In genomic region chr4:148900295-148901211, GRCm38 (mm10) we compare ENCODE assay signal across 7 mouse cellular contexts.
DNase-seq lines count a peak whose midpoint lies in the region; ATAC-seq and TF ChIP-seq lines count a peak whose summit lies in the region.

No protein-coding gene starts in this region.

- no peaks in the 10 kb centered on the region for H3K79me2 ChIP-seq in myocyte (ENCODE audit: control insufficient read depth, insufficient read depth)

- no peaks in the 10 kb centered on the region for H3K36me3 ChIP-seq in intestine, embryonic 15.5 days
- no peaks in the 10 kb centered on the region for H3K36me3 ChIP-seq in liver, embryonic 11.5 days (ENCODE audit: control insufficient read depth, insufficient read depth, low read length)
- no peaks in the 10 kb centered on the region for H3K36me3 ChIP-seq in myocyte (ENCODE audit: control insufficient read depth, insufficient read depth)
- no peaks in the 10 kb centered on the region for H3K36me3 ChIP-seq in splenic B cell, adult 2 months (ENCODE audit: control insufficient read depth, insufficient read depth, low read length, poor library complexity, severe bottlenecking)

- H3K4me2 ChIP-seq in intestine, embryonic 15.5 days (replicated peaks): peak overlapping the region; percentile 98
- H3K4me2 ChIP-seq in liver, embryonic 11.5 days: peak overlapping the region; percentile 98
- H3K4me2 ChIP-seq in myocyte (ENCODE audit: low read depth): peak overlapping the region; percentile 77

- peak; percentile 69 to 71 for DNase-seq in adrenal gland, adult 18-20 months (ENCODE audit: low spot score in 2 of 2)
- peak; percentile 74 to 91 for DNase-seq in cerebellum, postnatal 25 days
- peak; percentile 51 to 55 for DNase-seq in gastrocnemius, postnatal 36 days
- DNase-seq in liver, embryonic 11.5 days (ENCODE audit: low spot score): peak; percentile 79
- peak; percentile 92 for DNase-seq in splenic B cell, adult 2 months (ENCODE audit: low read depth, low spot score)

- whole genome bisulfite sequencing in intestine, embryonic 15.5 days: under 1% methylated on average over 84 of the region's 123 CpGs
- WGBS in liver, embryonic 11.5 days: under 1% methylated on average over 112 of the region's 123 CpGs

- peaks cover 26% of the 10 kb centered on the region for H3K4me1 ChIP-seq in intestine, embryonic 15.5 days (replicated peaks)
- H3K4me1 ChIP-seq in liver, embryonic 11.5 days (replicated peaks; ENCODE audit: control insufficient read depth, insufficient read depth, low read length): no peaks in the 10 kb centered on the region; the same call in 1 of the 2 replicates

- peak overlapping the region; percentile 31 for H3ac ChIP-seq in myocyte (ENCODE audit: control insufficient read depth, insufficient read length)

- intact Hi-C loops in gastrocnemius, postnatal 36 days (cut with DNase I): loop anchor here (2.0 to 5.0 kb wide), 2 partner anchors 93 to 158 kb away; no protein-coding TSS in a partner anchor

- peak; percentile 81 for ATAC-seq in intestine, embryonic 15.5 days
- peak; percentile 81 for ATAC-seq in liver, embryonic 11.5 days (replicated peaks; ENCODE audit: low FRiP score)

- no peak for TF ChIP-seq POLR2A in myocyte (IDR thresholded peaks at IDR 0.05; ENCODE audit: insufficient read length, low read depth)

- H3K27me3 ChIP-seq in intestine, embryonic 15.5 days (replicated peaks): 0 out of 2 replicates have a peak, but pooled peaks cover 2% of the 10 kb centered on the region
- H3K27me3 ChIP-seq in liver, embryonic 11.5 days (replicated peaks; ENCODE audit: control insufficient read depth, insufficient read depth, low read length): peaks cover 73% of the 10 kb centered on the region
- H3K27me3 ChIP-seq in myocyte (ENCODE audit: control insufficient read depth, insufficient read depth, insufficient read length): peaks cover 30% of the 10 kb centered on the region
- no peaks in the 10 kb centered on the region for H3K27me3 ChIP-seq in splenic B cell, adult 2 months (ENCODE audit: control insufficient read depth, insufficient read depth, low read length, poor library complexity, severe bottlenecking)

- H3K9me3 ChIP-seq in intestine, embryonic 15.5 days: no peaks in the 10 kb centered on the region
- H3K9me3 ChIP-seq in liver, embryonic 11.5 days (ENCODE audit: control insufficient read depth, low read length): no peaks in the 10 kb centered on the region

- peak overlapping the region; percentile 76 for H3K27ac ChIP-seq in intestine, embryonic 15.5 days
- no peak overlapping the region for H3K27ac ChIP-seq in liver, embryonic 11.5 days (ENCODE audit: low read depth, low read length)

- H3K4me3 ChIP-seq in intestine, embryonic 15.5 days (replicated peaks): peak overlapping the region; percentile 70
- H3K4me3 ChIP-seq in liver, embryonic 11.5 days (ENCODE audit: low read depth, low read length): peak overlapping the region; percentile 54
- H3K4me3 ChIP-seq in myocyte: peak overlapping the region; percentile 20

- peak overlapping the region; percentile 52 for H3K9ac ChIP-seq in intestine, embryonic 15.5 days
- H3K9ac ChIP-seq in liver, embryonic 11.5 days (ENCODE audit: low read depth, low read length): peak overlapping the region; percentile 1; the same call in 1 of the 2 replicates

TF ChIP-seq in myocyte, 11 proteins besides CTCF, POLR2A, EP300 and RAD21:
- TF ChIP-seq REST (IDR thresholded peaks at IDR 0.05; ENCODE audit: insufficient read depth, insufficient read length) (no peak), TCF3 (IDR thresholded peaks at IDR 0.05; ENCODE audit: insufficient read length, low read depth) (no peak), TCF12 (IDR thresholded peaks at IDR 0.05; ENCODE audit: insufficient read depth, poor library complexity, severe bottlenecking) (no peak), E2F4 (IDR thresholded peaks at IDR 0.05; ENCODE audit: insufficient read depth) (no peak), POLR2AphosphoS2 (IDR thresholded peaks at IDR 0.05; ENCODE audit: insufficient read length, low read depth) (no peak), CEBPB (IDR thresholded peaks at IDR 0.05; ENCODE audit: insufficient read depth, poor library complexity, severe bottlenecking) (no peak), SRF (IDR thresholded peaks at IDR 0.05; ENCODE audit: control insufficient read depth, insufficient read length, low read depth) (no peak), MAX (IDR thresholded peaks at IDR 0.05; ENCODE audit: low read depth) (no peak), MYOD1 (IDR thresholded peaks at IDR 0.05; ENCODE audit: control insufficient read depth in 1 of 3, insufficient read length in 2 of 3, low read depth in 2 of 3) (no peak), MYOG (IDR thresholded peaks at IDR 0.05; ENCODE audit: control insufficient read depth in 1 of 3, insufficient read depth in 1 of 3, insufficient read length in 2 of 3, low read depth in 2 of 3) (no peak), USF1 (IDR thresholded peaks at IDR 0.05; ENCODE audit: low read depth) (no peak)

Comparison
In these comparisons a context has a peak if more than half of its experiments do, and no peak if none do; other contexts are left out.
1. H3K4me3 ChIP-seq: peak in every context shown above with its lines; median percentile 70 in intestine, embryonic 15.5 days; 54 in liver, embryonic 11.5 days; 20 in myocyte.